Mouse (Mus musculus) bone marrow macrophage, adult 2 months (primary cell): ENCODE results near the gene Rcl1.

Experiments
- CTCF ChIP-seq: IDR thresholded peaks from 2 replicates; pipeline ENCODE4 v1.5.1; 2012; ENCODE audit warnings: low read depth, mild to moderate bottlenecking, low read length, moderate library complexity
- POLR2A ChIP-seq: IDR thresholded peaks from 2 replicates; pipeline ENCODE4 v1.6.1; 2012; ENCODE audit warnings: mild to moderate bottlenecking, low read depth, low read length, borderline replicate concordance

DNA sequence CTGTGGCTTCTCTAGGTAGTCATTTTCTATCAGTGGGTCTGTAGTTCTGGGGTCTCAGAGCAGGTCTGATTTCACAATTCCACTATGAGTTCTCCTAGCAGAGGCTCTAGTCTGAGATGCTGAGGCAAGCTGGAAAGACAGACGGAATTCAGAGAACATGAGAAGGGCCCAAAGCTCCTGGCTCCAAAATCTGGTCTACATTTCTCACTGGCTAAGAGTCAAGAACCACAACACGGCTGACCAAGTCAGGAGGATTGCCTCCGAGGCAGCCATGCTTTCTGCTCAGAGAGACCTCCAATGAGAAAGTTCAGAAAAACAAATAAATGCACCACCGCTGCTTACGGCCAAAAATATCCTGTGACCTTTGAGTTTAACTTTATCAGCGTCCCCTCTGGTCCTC lies 46.6 kb upstream of the Rcl1 start:
- no peak for TF ChIP-seq POLR2A
- no peak for TF ChIP-seq CTCF
